Mouse (Mus musculus) cerebellum, adult 2 months (tissue): ENCODE measurements around the gene Tmem132b.
A peak's percentile ranks its signal among the peaks of the same experiment; 100 is the strongest.

Source experiments
- CTCF ChIP-seq: fragments of 200-500 bp; IDR thresholded peaks from 2 replicates; pipeline ENCODE4 v1.5.1; 2011; ENCODE audit warnings: low read depth, mild to moderate bottlenecking, control low read depth, low read length, moderate library complexity, borderline replicate concordance; ENCODE audit not compliant: insufficient read depth
- POLR2A ChIP-seq: fragments of 200-500 bp; IDR thresholded peaks from 2 replicates; pipeline ENCODE4 v1.6.1; 2011; ENCODE audit warnings: low read length, control low read depth, borderline replicate concordance; ENCODE audit not compliant: insufficient read depth

- peak; percentile 52; the same call in 1 of the 2 replicates for TF ChIP-seq CTCF
- TF ChIP-seq POLR2A: no peak
These were observed 12.9 kb upstream of the Tmem132b start for GRCm38 (mm10) chr5:125518640-125519039.
